Mouse (Mus musculus) liver, embryonic 14.5 days (tissue): Measurements from ENCODE around the gene Ccdc6. TPM values are rescaled to one million over a fixed set of nuclear protein-coding genes. Genes with fewer than 3 reads are reported as not detected.

Source experiments
- ATAC-seq: fragments of 200-750 bp; cut with Nextera tagmentation; 2 replicates; pipeline ENCODE4 v1.8.0; 2017; ENCODE audit warnings: moderate number of reproducible peaks, mild to moderate bottlenecking, moderate library complexity; ENCODE audit not compliant: insufficient read depth
- DNase-seq, 3 experiments: peaks; one replicate each; pipeline ENCODE4 v3.0.0-alpha.2; 2012 to 2013; ENCODE audit warnings: low read depth in 3 of 3, low spot score in 3 of 3
- H3K27ac ChIP-seq: fragments of 300-500 bp; sonication (generic); 2 replicates; pipeline ENCODE4 v1.5.1; 2014; ENCODE audit warnings: moderate library complexity, mild to moderate bottlenecking, control low read depth, inconsistent platforms
- H3K27me3 ChIP-seq: fragments of 300-500 bp; sonication (generic); 2 replicates; pipeline ENCODE4 v1.6.1; 2014; ENCODE audit warnings: mild to moderate bottlenecking, low read length, moderate library complexity; ENCODE audit not compliant: control insufficient read depth, insufficient read depth
- H3K36me3 ChIP-seq: fragments of 300-500 bp; sonication (generic); replicated peaks from 2 replicates; pipeline ENCODE4 v1.6.1; 2014; ENCODE audit warnings: low read depth; ENCODE audit not compliant: control insufficient read depth, insufficient read depth
- H3K4me1 ChIP-seq, 2 experiments: fragments of 200-500 bp in 1 of 2; fragments of 300-500 bp in 1 of 2; sonication (generic) in 1 of 2; replicated peaks; 2 replicates each; pipeline ENCODE4 v1.6.1; 2012 to 2014; ENCODE audit warnings: antibody characterized with exemption in 1 of 2, inconsistent platforms in 1 of 2, low read length in 1 of 2; ENCODE audit not compliant: control insufficient read depth in 2 of 2, insufficient read depth in 2 of 2
- H3K4me2 ChIP-seq: fragments of 300-500 bp; sonication (generic); 2 replicates; pipeline ENCODE4 v1.6.1; 2014; ENCODE audit warnings: low read depth, mild to moderate bottlenecking, control low read depth, moderate library complexity
- H3K4me3 ChIP-seq, 2 experiments: fragments of 200-500 bp in 1 of 2; fragments of 300-500 bp in 1 of 2; sonication (generic) in 1 of 2; 2 replicates each; pipeline ENCODE4 v1.5.1; 2012 to 2014; ENCODE audit warnings: low read depth in 2 of 2, low read length in 2 of 2, mild to moderate bottlenecking in 2 of 2, control low read depth in 1 of 2, inconsistent platforms in 1 of 2, moderate library complexity in 1 of 2; ENCODE audit not compliant: insufficient read depth in 1 of 2
- H3K9ac ChIP-seq: fragments of 300-500 bp; sonication (generic); replicated peaks from 2 replicates; pipeline ENCODE4 v1.6.1; 2014; ENCODE audit warnings: mild to moderate bottlenecking, control low read depth, moderate library complexity
- H3K9me3 ChIP-seq: fragments of 300-500 bp; sonication (generic); 2 replicates; pipeline ENCODE4 v1.6.1; 2016; ENCODE audit warnings: low read length, mixed read lengths; ENCODE audit not compliant: control insufficient read depth
- CTCF ChIP-seq: IDR thresholded peaks from 2 replicates; pipeline ENCODE4 v1.5.1; 2016; ENCODE audit warnings: antibody characterized with exemption, low read depth, control low read depth
- EP300 ChIP-seq: IDR thresholded peaks from 2 replicates; pipeline ENCODE4 v1.6.1; 2016; ENCODE audit warnings: antibody characterized with exemption, low read depth
- whole genome bisulfite sequencing: fragments of 180-500 bp; shearing (Covaris S2); extraction: QIAGEN DNeasy Blood & Tissue Kit; methylation state at CpG from one replicate; pipeline ENCODE4 v1.1.7; 2014; ENCODE audit not compliant: insufficient replicate concordance; 5-methylcytosine and 5-hydroxymethylcytosine counted together
- polyA plus RNA-seq, 2 experiments: library from polyadenylated mRNA; depleted of rRNA in 1 of 2; stranded (reverse) in 1 of 2; unstranded in 1 of 2; fragments of >200 nt; fragmentation: Nextera tagmentation in 1 of 2; extraction: Ambion mirVana in 1 of 2; gene quantifications; 2 replicates each; pipeline versions ENCODE4 v1.2.1 to v1.2.3; 2012 to 2014

Ccdc6 gene
- polyA plus RNA-seq, 2 experiments, result 8.3 to 9.5 TPM

DNA sequence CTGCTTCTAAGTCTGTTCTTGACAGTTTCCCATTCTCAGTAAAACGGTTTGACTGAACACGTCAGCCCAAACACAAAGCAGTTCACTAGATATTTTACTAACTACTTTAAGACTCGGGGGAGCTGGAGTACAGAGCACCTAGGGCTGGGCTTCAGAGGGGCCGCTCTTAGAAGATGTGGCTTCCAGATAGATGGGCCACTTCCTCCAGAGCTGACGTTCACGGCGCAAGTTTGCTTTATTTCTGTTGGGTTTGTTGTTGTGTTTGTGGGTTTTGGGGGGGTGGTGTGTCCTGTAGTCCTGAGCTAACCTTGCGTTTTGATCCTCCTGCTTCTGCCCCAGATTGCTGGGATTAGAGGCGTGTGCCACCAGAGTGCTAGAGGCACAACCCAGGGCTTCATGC lies 83.8 kb downstream of the Ccdc6 start:
- Histone ChIP-seq H3K27me3 (no peaks in the 10 kb centered on the region), H3K36me3 (peaks cover 3% of the 10 kb centered on the region; the same call in 1 of the 2 replicates), H3K4me2 (no peak overlapping the region), H3K9ac (no peak overlapping the region), H3K4me3 (no peak overlapping the region), H3K27ac (no peak overlapping the region), H3K9me3 (no peaks in the 10 kb centered on the region), H3K4me1 (0 out of 4 replicates have a peak, but pooled peaks cover 0 to 2% of the 10 kb centered on the region in 2 experiments)
- ATAC-seq (no peak), DNase-seq (no peak)
- WGBS, result 17% methylated on average over 9 of the region's 9 CpGs
- TF ChIP-seq EP300 (no peak), CTCF (no peak)

DNA sequence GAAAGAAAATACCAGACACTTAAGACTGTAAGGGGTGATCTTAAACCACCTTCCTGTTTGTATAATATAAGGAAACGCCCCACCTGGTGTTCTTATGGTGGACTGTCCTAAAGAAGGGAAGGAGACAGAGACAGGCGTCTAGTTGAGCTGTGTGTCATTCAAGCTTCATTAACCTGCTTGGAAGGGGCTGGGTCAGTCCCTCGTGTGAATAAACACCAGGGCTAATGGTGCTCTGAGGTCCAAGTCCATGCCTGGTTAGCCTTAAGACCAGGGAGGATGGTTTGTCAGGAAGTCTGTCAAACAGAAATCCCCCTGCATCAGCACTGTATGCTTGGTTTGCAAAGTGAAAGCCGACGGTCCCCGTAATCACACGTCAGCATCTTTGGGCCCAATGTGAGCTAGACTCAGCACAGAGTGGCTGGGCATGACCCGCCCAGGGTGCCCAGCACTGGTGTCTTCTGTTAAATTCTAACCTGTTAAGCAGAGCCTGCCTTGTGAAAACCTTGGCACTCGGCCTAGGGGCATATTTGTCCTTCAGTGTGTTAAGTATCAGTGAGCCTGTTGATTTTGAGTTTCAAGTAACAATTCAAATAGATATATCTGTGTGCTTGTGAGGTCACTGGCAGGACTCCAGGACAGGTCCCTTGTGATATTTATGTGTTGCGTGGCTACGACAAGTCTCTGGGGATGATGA lies 84.5 kb downstream of the Ccdc6 start:
- WGBS, result 54% methylated on average over 11 of the region's 11 CpGs
- no peaks in the 10 kb centered on the region for H3K27me3 ChIP-seq
- TF ChIP-seq CTCF (no peak), EP300 (no peak)
- no peak overlapping the region for H3K27ac ChIP-seq
- ATAC-seq (no peak), DNase-seq (no peak)
- no peak overlapping the region for H3K9ac ChIP-seq
- no peaks in the 10 kb centered on the region; the same call in 1 of the 2 replicates for H3K36me3 ChIP-seq
- 0 out of 4 replicates have a peak, but pooled peaks cover 0 to 2% of the 10 kb centered on the region in 2 experiments for H3K4me1 ChIP-seq
- H3K4me2 ChIP-seq, result no peak overlapping the region
- H3K4me3 ChIP-seq, result no peak overlapping the region
- no peaks in the 10 kb centered on the region for H3K9me3 ChIP-seq

DNA sequence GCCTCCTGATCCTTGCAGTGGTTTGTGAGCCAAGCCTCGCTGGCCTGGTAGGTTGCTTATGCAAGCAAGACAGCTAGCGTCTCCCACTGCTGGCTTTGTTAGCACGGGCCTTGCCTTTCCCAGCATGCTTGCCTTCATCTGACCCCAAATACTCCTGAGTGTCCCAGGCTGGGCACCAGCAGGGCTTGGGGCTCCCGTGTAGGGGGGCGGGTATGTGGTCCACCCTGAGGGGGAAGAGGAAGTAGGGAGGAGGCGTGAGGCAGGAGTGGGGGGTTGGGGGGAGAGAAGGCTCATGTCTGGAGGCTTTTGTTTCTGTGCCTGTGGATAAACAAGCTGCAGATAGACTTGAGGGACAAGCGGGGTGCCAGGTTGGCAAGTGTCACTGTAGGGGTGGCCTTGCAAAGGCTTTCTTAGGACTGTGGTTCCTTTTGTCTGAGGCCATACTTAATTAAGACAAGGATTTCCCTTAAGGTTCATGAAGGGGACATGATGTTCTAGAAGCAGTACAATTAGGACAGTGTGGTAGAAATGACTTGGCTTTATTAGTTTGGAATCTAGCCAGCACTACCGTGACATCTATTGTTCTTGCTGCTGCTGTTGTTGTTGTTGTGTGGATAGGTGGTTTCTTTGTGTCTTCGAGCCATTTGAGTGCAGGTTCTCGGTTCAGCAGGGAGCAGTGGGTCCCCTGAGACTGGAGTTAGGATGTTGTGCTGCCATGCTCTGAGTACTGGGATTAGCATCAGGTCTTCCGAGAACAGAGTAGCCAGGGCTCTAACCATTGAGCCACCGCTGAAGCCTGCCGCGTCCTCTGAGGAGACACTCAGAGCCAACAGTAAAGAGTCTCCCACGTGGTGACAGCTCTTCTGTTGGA lies 86.5 kb downstream of the Ccdc6 start:
- ATAC-seq, result no peak
- H3K27me3 ChIP-seq, result no peaks in the 10 kb centered on the region
- H3K27ac ChIP-seq, result no peak overlapping the region
- no peak overlapping the region for H3K4me3 ChIP-seq
- WGBS, result 67% methylated on average over 15 of the region's 15 CpGs
- H3K9me3 ChIP-seq, result no peaks in the 10 kb centered on the region
- H3K4me2 ChIP-seq, result no peak overlapping the region
- 0 out of 4 replicates have a peak, but pooled peaks cover 0 to 2% of the 10 kb centered on the region in 2 experiments for H3K4me1 ChIP-seq
- peaks cover 8% of the 10 kb centered on the region for H3K36me3 ChIP-seq
- TF ChIP-seq EP300 (no peak), CTCF (no peak)
- H3K9ac ChIP-seq, result no peak overlapping the region
- no peak for DNase-seq

DNA sequence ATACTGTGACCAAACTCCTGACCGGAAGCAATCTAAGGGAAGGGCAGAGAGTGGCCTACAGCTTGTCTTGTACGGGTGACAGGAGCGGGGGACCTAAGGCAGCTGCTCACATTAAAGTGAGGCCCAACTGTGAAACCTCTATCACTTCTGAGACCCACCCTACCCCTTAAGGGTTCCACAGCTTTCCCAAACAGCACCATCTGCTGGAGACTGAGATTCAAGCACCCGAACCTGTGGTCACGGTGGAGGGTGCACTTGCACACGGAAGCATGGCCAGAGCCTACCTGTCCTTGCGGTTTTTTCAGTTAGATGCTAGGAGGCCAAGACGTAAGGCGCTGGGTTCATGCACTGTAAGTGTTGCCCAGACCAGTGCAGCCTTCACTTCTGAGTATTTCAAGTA lies 89.2 kb downstream of the Ccdc6 start:
- WGBS, result 73% methylated on average over 9 of the region's 9 CpGs
- H3K4me1 ChIP-seq, result no peaks in the 10 kb centered on the region
- no peak overlapping the region for H3K9ac ChIP-seq
- H3K4me2 ChIP-seq, result no peak overlapping the region
- ATAC-seq (0 out of 2 replicates have a peak, but pooled peaks have one; percentile 21), DNase-seq (no peak)
- H3K27ac ChIP-seq, result no peak overlapping the region
- no peak overlapping the region for H3K4me3 ChIP-seq
- H3K27me3 ChIP-seq, result no peaks in the 10 kb centered on the region
- H3K9me3 ChIP-seq, result no peaks in the 10 kb centered on the region
- H3K36me3 ChIP-seq, result peaks cover 21% of the 10 kb centered on the region
- TF ChIP-seq EP300 (no peak), CTCF (peak; percentile 69)

DNA sequence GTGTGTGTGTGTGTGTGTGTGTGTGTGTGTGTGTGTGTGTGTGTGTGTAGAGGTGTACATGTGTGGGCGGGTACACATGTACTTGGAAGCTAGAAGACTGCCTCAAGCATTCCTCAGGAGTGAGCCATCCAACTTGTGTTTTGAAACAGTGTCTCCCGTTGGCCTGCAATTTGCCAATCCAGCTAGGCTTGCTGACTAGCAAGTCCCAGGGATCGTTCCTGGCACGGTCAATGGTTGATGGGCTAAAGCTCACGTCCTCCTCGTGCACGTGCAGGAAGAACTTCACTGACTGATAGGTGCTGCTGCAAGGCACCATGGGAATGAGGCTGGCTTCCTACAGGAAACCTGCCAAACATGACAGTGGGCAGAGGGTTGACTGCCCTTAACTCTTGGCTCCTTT lies 89.7 kb downstream of the Ccdc6 start:
- no peak for ATAC-seq
- 73% methylated on average over 7 of the region's 7 CpGs for WGBS
- Histone ChIP-seq H3K9ac (no peak overlapping the region), H3K27ac (no peak overlapping the region), H3K27me3 (no peaks in the 10 kb centered on the region), H3K4me3 (no peak overlapping the region), H3K9me3 (no peaks in the 10 kb centered on the region), H3K36me3 (peaks cover 24% of the 10 kb centered on the region), H3K4me1 (no peaks in the 10 kb centered on the region), H3K4me2 (no peak overlapping the region)
- no peak for DNase-seq
- TF ChIP-seq CTCF (no peak), EP300 (no peak)
